Mouse (Mus musculus) right cerebral cortex, postnatal 10 days (tissue): ENCODE measurements at regions not wholly inside any gene's neighbourhood (a gene's known extent, or its start where the extent isn't known, plus 50 kb on each side); places are given as distances from the start of the nearest gene placed in this dataset.

ENCODE experiments used
- DNase-seq, 2 experiments: peaks; one replicate each; pipeline ENCODE4 v3.0.0; 2021; ENCODE audit warnings: low spot score in 2 of 2

- no peak for DNase-seq
These were observed 934.9 kb upstream of the Gm5150 start for GRCm38 (mm10) chr3:16941146-16941545.

DNA sequence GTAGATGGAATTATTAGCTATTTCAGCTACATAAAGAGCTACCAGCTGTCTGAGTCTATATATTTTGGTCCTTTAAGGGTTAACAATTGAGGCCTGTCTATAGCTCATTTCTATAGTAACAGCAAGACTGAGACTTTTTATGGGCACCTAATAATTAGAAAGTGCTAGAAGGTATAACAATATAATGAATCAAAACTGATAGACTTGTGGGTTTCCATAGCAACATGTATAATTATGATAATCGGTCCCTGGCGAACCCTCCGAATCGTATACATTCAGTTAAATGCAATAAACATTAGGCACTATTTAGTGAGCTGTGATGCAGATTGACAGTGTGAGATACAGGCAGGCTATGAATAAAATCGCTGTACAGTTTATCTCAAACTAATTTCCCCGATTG is 933.3 kb upstream of the Gm5150 start:
- DNase-seq: no peak

DNA sequence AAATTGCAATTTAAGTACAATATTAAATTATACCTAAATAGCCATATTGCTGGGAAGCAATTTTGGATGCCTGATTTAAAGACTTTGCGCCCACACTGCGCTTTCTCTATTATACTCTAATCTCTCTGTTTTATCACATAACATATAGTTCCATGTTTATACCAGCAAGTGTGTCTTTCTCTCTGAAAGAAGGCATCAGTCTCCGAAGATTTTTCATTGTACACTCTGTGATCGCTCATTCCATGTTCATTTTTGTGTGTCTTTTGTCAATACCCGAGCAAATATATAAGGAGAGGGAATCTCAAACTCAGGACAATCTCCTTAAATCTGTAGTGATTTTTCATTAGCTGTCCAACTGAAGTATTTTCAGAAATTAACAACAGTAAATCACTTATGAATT is 932.9 kb upstream of the Gm5150 start:
- DNase-seq: no peak

GRCm38 (mm10) chr3:16938491-16939001 is 932.3 kb upstream of the Gm5150 start:
- DNase-seq: peak in 1 of 2 experiments; percentile 37

- DNase-seq: peak; percentile 81 to 86
These were observed 924.1 kb upstream of the Gm5150 start for GRCm38 (mm10) chr3:16930299-16930698.

DNA sequence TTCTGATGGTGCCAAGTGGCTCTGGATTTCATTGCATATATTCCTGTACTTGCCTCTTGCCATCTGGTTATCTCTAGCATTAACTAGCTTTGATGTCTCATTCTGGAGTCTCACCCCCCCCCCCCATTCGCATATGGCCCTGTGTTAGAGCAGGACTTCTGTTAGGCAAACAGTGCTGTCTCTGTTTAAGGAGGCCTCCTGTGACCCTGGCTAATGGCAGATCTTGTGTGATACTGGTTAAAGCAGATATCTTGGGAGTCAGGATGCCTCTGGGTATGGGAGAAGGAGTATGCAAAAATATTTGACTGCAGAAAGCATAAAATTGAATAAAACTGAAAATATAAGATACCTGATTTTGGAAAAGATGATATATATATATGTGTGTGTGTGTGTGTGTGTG is 923.6 kb upstream of the Gm5150 start:
- DNase-seq: no peak

DNA sequence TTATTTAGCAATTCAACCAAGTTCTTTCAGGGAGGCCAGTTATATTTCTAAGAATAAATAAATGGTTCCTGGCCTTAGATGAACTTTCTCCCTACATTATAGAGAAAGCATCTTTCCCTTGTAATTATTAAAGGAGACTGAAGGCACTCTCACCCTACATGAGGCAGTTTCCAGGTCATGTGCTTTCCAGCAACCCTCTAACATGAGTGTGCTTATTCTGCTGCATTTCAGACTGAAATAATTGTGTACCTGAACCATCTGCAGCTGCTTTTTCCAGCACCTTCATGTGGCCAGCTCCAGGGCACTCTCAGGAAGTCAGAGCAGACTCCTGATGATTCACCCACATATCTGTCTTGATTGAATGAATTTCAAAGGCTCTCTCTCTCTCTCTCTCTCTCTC is 917.8 kb upstream of the Gm5150 start:
- DNase-seq: no peak

- no peak for DNase-seq
These were observed 917.1 kb upstream of the Gm5150 start for GRCm38 (mm10) chr3:16923234-16923914.

DNA sequence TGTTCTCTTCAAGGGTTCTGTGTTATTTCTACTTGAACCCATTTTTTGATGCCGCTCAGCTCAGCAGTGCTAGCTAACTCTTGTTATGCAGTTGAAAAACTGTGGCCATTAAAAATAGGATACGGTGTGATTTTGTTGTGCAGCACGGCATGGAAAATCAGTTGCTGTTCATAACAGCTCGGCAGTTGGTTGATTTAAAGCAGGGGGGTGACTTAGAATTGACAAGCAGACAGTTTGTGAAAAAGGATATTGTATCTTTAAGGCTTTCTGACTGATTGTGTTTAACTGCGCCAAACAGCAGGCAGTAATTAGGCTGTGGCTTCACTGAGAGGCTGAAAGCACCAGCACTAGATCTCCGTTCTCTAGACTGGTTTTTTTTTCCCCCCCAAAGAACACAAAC is 915.1 kb upstream of the Gm5150 start:
- no peak for DNase-seq

- no peak for DNase-seq
These were observed 912.1 kb upstream of the Gm5150 start for GRCm38 (mm10) chr3:16918374-16918773.

DNA sequence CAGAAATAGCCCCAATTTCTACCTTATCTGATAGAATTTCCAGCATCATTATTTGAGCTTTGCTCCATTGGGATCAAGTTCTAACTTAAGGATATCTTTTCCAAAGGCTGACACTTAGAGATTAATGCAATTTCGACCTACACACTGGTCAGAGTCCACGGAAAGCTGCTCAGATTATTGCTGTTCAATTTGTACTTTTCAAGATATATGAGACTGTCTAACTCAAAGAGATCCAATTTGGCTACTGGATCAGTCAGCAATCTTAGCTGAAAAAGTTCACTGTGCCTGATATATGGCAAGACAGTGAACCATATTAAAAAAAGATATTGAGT is 909.8 kb upstream of the Gm5150 start:
- DNase-seq: no peak

GRCm38 (mm10) chr3:16915389-16916071 is 909.3 kb upstream of the Gm5150 start:
- no peak for DNase-seq

- DNase-seq: no peak
These were observed 881.9 kb upstream of the Gm5150 start for GRCm38 (mm10) chr3:16888132-16888531.

GRCm38 (mm10) chr3:16872337-16873117 is 866.3 kb upstream of the Gm5150 start:
- no peak for DNase-seq

- no peak for DNase-seq
These were observed 853.8 kb upstream of the Gm5150 start for GRCm38 (mm10) chr3:16860034-16860433.

GRCm38 (mm10) chr3:16858931-16859330 is 852.7 kb upstream of the Gm5150 start:
- DNase-seq: no peak

DNA sequence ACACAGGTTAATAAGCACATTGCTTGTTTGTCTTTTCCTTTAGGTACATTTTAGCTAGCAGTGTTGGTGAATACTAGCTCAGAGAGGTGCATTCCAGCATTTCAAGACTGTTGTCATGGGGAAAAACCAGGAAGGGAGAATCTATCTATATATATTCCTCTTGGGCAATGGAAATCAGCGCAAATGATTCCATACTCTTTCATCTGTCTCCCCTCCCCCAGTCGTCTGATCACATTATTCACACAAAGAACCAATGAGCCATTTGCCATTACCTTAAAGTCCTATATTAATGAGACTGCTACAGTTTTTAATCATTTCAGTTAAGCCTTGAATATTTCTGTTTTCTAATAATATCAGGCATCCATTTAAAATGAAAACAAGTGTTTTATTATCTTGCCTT is 849.0 kb upstream of the Gm5150 start:
- DNase-seq: no peak

DNA sequence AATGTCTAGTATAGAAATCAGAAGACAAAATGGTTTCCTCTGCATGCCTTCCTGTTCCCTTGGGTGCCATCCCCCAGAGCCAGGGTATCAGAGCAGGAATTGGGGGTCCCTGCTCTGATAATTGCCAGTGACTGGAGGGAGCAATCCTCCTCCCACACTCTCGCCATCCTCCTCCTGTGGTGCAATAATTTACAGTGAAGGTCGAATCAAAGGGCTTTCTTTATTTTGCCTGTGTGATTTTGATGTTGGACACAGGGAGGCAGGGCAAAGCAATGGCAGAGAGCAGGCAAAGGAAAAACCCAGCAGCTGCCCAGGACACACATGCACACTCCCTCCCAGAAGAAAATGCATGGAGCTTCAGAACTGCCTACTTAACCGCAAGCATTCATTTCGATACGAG is 847.8 kb upstream of the Gm5150 start:
- no peak for DNase-seq

GRCm38 (mm10) chr3:16846785-16847520 is 840.7 kb upstream of the Gm5150 start:
- DNase-seq: no peak

GRCm38 (mm10) chr3:16820536-16820935 is 814.3 kb upstream of the Gm5150 start:
- DNase-seq: no peak

DNA sequence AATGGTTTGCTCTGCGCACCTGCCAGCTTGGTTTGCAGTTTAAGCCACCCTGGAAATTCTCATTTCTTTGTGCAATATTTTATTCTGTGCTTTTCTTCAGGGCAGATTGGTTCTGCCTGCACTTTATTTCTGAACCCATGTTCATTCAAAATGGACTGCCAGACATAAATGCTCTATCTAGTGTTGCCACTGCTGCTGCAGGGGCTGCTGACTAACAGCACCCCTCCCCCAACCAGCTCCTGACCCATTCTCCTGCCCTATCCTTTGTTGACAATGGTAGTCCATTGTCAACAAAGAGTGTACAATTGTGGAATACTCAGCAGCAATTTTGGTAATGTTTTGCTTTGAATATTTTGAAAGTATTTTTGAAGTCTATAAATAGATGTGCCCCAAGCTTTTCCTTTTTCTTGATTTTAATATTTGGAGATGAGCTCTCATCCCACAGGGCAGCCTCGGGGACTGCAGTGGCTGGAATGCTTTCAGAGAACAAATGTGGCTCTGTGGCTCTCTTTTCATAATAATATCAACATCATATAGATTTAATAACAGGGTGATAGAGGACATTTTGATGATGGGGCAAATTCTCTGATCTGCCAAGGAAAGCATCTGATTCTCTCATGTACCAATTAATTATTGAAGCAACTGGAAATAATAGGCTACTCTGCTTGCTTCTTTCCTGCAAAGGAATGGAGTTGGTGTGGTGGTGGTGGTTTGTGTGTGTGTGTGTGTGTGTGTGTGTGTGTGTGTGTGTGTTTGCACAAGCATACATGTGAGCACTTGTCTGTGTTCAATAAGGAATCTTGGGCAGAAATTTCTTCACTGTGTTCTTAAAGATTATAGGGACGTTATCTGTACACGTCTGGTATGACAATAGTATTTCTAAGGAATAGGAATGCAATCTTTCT is 813.2 kb upstream of the Gm5150 start:
- DNase-seq: peak; percentile 24 to 27
